Mouse (Mus musculus) CD4-positive, CD25-positive, alpha-beta regulatory T cell, adult 2 months (primary cell): ENCODE measurements around the gene Lgmn.

ENCODE experiments used
- DNase-seq: peaks from one replicate; pipeline ENCODE4 v3.0.0-alpha.2; 2012; ENCODE audit warnings: low read depth, low spot score

Gene Lgmn

GRCm38 (mm10) chr12:102439632-102440023, at the start of gene Lgmn:
TSS of gene Lgmn (minus strand) at chr12:102439813.
- peak; percentile 95 for DNase-seq

- peak; percentile 25 for DNase-seq
These were observed 45.3 kb upstream of the Lgmn start for GRCm38 (mm10) chr12:102484946-102485345.

GRCm38 (mm10) chr12:102480481-102480880, 40.9 kb upstream of the Lgmn start:
- no peak for DNase-seq

GRCm38 (mm10) chr12:102474411-102474810, 34.8 kb upstream of the Lgmn start:
- no peak for DNase-seq

GRCm38 (mm10) chr12:102468894-102469764, 29.5 kb upstream of the Lgmn start, which contains the start of gene Golga5:
TSS of gene Golga5 (plus strand) at chr12:102469135.
- DNase-seq = peak; percentile 99

- no peak for DNase-seq
These were observed 28.5 kb upstream of the Lgmn start for GRCm38 (mm10) chr12:102468136-102468535.

- peak; percentile 29 for DNase-seq
These were observed 25.0 kb upstream of the Lgmn start for GRCm38 (mm10) chr12:102464650-102465049.

GRCm38 (mm10) chr12:102461177-102461576, 21.6 kb upstream of the Lgmn start:
- DNase-seq = peak; percentile 73

- DNase-seq = no peak
These were observed 20.4 kb upstream of the Lgmn start for GRCm38 (mm10) chr12:102460014-102460413.

GRCm38 (mm10) chr12:102456467-102457193, 17.0 kb upstream of the Lgmn start:
- peak; percentile 71 for DNase-seq

GRCm38 (mm10) chr12:102453581-102453980, 14.0 kb upstream of the Lgmn start:
- no peak for DNase-seq

- DNase-seq = peak; percentile 55
These were observed 11.7 kb upstream of the Lgmn start for GRCm38 (mm10) chr12:102451126-102451851.

- DNase-seq = no peak
These were observed 10.8 kb upstream of the Lgmn start for GRCm38 (mm10) chr12:102450437-102450836.

GRCm38 (mm10) chr12:102445436-102445835, 5.8 kb upstream of the Lgmn start:
- DNase-seq = no peak

GRCm38 (mm10) chr12:102443676-102444075, 4.1 kb upstream of the Lgmn start:
- no peak for DNase-seq

- DNase-seq = no peak
These were observed 3.0 kb upstream of the Lgmn start for GRCm38 (mm10) chr12:102442639-102443038.

GRCm38 (mm10) chr12:102441141-102441540, 1.5 kb upstream of the Lgmn start:
- DNase-seq = no peak

GRCm38 (mm10) chr12:102440551-102440950, 938 bp upstream of the Lgmn start:
- no peak for DNase-seq

- DNase-seq = no peak
These were observed 506 bp downstream of the Lgmn start for GRCm38 (mm10) chr12:102438983-102439631.

- no peak for DNase-seq
These were observed 1.7 kb downstream of the Lgmn start for GRCm38 (mm10) chr12:102437952-102438351.

GRCm38 (mm10) chr12:102436939-102437526, 2.6 kb downstream of the Lgmn start:
- DNase-seq = no peak
